Mouse (Mus musculus) cortical plate, adult 2 months (tissue): ENCODE data around the gene Gpr61.

Source experiments
- CTCF ChIP-seq: fragments of 200-500 bp; IDR thresholded peaks from 2 replicates; pipeline ENCODE4 v1.5.1; 2011; ENCODE audit warnings: mild to moderate bottlenecking, control low read depth, low read length; ENCODE audit not compliant: insufficient read depth; ENCODE audit errors: extremely low read depth
- POLR2A ChIP-seq: fragments of 200-500 bp; IDR thresholded peaks from 2 replicates; pipeline ENCODE4 v1.6.1; 2011; ENCODE audit warnings: mild to moderate bottlenecking, low read length, control low read depth; ENCODE audit not compliant: insufficient read depth; ENCODE audit errors: extremely low read depth

DNA sequence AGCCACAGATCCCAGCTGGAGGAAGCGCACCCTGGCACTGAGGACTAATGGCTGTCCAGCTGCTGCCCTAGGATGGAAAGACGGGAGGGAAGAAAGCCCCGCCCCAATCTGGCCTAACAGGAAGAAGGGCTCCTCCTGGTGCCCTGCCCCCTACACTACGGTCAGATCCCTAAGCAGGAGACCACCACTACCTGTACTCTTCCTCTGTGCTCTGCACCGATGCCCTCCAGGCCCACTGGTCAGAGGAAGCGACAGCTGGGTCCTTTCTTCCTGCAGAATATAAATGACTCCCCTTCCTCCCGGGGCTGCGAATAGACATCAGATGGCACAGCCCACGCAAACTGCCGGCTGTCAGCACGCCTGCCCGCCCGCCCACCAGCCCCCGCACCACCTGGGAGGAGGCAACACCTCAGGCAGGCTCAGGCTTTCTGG lies 42.4 kb upstream of the Gpr61 start:
- no peak; the same call in 1 of the 2 replicates for TF ChIP-seq POLR2A
- TF ChIP-seq CTCF, result no peak
